Mouse (Mus musculus): ENCODE results near the gene Enpep.

DNA sequence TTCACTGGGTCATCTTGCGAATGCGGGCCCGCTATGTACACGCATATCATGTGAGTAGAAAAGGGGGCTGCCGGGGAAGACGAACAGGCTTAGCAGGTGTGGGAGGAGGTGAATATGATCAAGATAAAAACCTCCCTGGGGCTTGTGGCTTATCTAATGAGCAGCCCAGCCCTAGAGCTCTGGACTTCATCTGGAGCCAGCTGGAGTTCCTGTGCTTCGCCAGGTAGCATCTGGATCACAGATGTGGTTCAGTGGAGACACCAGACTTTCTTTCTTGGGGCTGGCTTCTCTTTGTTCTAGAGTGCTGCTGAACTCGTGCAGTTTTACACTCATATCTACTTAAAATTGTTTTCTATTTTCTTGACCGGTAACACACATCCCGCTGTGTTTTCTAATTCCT, 14.8 kb upstream of the Enpep start:
- TF ChIP-seq CTCF (IDR thresholded peaks at IDR 0.05; ENCODE audit: insufficient read depth, low read length) (no peak), POLR2A (IDR thresholded peaks at IDR 0.05; ENCODE audit: borderline replicate concordance, extremely low read depth, low read depth, low read length) (no peak)

All from lung, adult 2 months (tissue).